Mouse (Mus musculus): Measurements from ENCODE around the gene Foxa3. TPM values are rescaled to one million over a fixed set of nuclear protein-coding genes. Genes with fewer than 3 reads are reported as not detected.

Gene Foxa3
- total RNA-seq, 2 experiments from 2014 or later: not detected

Other genes with a start within 250 kb of the Foxa3 start
- gene Psg19, start 225.0 kb downstream of the Foxa3 start, total RNA-seq (2021): not detected
- not detected for gene Psg17, start 201.9 kb downstream of the Foxa3 start, total RNA-seq (2021)
- 1 to 10 TPM; 5.8 to 6.3 TPM for gene Mill2, start 183.6 kb downstream of the Foxa3 start, total RNA-seq (2021)
- gene Pglyrp1, start 152.2 kb downstream of the Foxa3 start, total RNA-seq (2021): 1 to 10 TPM; 1.4 to 1.6 TPM
- 10 to 100 TPM in 1 of 2 experiments, 1 to 10 TPM in 1; 7.7 to 11.0 TPM for gene Ccdc61, start 113.1 kb downstream of the Foxa3 start, total RNA-seq (2021)
- 1 to 10 TPM; 4.8 to 7.7 TPM for gene Nova2, start 97.7 kb downstream of the Foxa3 start, total RNA-seq (2021)
- not detected for gene Nanos2, start 36.1 kb downstream of the Foxa3 start, total RNA-seq (2021)
- 1 to 10 TPM; 3.4 to 4.3 TPM for gene Mypop, start 32.3 kb downstream of the Foxa3 start, total RNA-seq (2021)
- gene Irf2bp1, start 19.5 kb downstream of the Foxa3 start, total RNA-seq (2021): 10 to 100 TPM; 19.6 to 23.0 TPM
- gene Sympk, start 839 bp upstream of the Foxa3 start, total RNA-seq (2021): 10 to 100 TPM; 85.2 to 86.8 TPM
- gene Rsph6a, start 31.2 kb upstream of the Foxa3 start, total RNA-seq (2021): not detected
- 10 to 100 TPM; 48.8 to 52.4 TPM for gene Dmwd, start 52.7 kb upstream of the Foxa3 start, total RNA-seq (2021)
- gene Dmpk, start 60.3 kb upstream of the Foxa3 start, total RNA-seq (2021): 100 to 1,000 TPM; 512 to 563 TPM
- 10 to 100 TPM in 1 of 2 experiments, 1 to 10 TPM in 1; 7.2 to 10.2 TPM for gene Six5, start 71.1 kb upstream of the Foxa3 start, total RNA-seq (2021)
- gene Gm4969, start 94.8 kb upstream of the Foxa3 start, total RNA-seq (2021): not detected
- 1 to 10 TPM; 4.6 to 5.3 TPM for gene Fbxo46, start 96.3 kb upstream of the Foxa3 start, total RNA-seq (2021)
- gene Qpctl, start 125.8 kb upstream of the Foxa3 start, total RNA-seq (2021): 1 to 10 TPM; 3.8 to 4.8 TPM
- gene Snrpd2, start 126.2 kb upstream of the Foxa3 start, total RNA-seq (2021): 10 to 100 TPM; 66.8 to 67.0 TPM
- under 1 TPM in 1 of 2 experiments, not detected in 1; 0.14 TPM for gene Gipr, start 142.6 kb upstream of the Foxa3 start, total RNA-seq (2021)
- 10 to 100 TPM; 34.3 to 44.4 TPM for gene Eml2, start 152.9 kb upstream of the Foxa3 start, total RNA-seq (2021)
- gene Gpr4, start 189.0 kb upstream of the Foxa3 start, total RNA-seq (2021): 10 to 100 TPM in 1 of 2 experiments, 1 to 10 TPM in 1; 7.9 to 10.6 TPM
- 10 to 100 TPM; 53.9 to 62.9 TPM for gene Opa3, start 204.8 kb upstream of the Foxa3 start, total RNA-seq (2021)
- 10 to 100 TPM; 32.6 to 36.1 TPM for gene Vasp, start 248.3 kb upstream of the Foxa3 start, total RNA-seq (2021)